Mouse (Mus musculus): ENCODE measurements at regions not wholly inside any gene's neighbourhood (a gene's known extent, or its start where the extent isn't known, plus 50 kb on each side); places are given as distances from the start of the nearest gene placed in this dataset.

DNA sequence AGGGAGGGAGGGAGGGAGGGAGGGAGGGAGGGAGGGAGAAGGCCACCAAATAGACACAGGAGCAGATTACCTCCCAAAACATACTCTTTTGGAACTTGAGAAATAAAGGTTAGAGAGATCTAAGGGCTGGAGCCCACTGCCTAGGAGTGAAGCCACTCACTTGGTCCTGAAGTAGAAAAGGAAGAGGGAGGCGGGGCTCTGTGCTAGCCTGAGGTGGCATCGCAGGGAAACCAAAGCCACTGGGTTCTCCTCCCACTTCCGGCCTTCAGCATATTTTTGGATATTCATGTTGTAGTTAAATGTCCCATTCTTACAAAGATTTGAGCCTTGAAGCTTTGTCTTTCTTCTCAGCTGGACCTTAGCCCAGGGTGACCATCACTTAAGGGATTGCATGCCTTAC is 147.6 kb downstream of the Rpl14 start:
- in situ Hi-C loops (cut with MboI, MseI): no loop called here

DNA sequence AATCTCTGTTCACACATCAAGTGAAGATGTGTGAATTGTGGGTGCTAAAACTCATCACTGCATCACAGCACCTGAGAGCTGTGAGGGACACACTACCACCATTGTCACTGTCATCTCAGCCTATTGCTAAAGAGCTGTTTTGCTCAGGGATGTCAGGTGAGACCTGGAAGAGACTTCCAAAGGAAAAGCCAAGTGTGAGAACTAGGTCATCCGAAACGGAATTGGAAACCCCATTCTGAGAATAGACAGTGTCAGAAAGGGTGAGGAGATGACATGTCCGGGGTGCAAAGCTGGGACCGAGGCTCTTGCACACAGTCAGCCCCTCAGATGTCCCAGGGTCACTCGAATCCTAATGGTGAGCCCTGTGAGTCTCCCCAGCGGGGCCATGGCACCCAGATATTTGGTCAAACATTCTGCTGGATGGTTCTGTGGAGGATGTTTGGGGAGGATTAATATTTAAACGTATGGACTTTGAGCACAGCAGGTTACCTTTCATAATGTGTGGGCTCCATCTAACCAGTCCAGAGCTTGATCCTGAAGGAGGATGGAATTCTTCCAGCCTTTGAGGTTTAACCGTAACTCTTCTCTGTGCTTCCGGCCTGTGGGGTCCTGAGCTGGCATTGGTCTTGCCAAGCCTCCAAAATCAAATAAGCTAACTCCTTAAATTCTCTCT is 150.3 kb downstream of the Rpl14 start:
- in situ Hi-C loops (cut with MboI, MseI): no loop called here

DNA sequence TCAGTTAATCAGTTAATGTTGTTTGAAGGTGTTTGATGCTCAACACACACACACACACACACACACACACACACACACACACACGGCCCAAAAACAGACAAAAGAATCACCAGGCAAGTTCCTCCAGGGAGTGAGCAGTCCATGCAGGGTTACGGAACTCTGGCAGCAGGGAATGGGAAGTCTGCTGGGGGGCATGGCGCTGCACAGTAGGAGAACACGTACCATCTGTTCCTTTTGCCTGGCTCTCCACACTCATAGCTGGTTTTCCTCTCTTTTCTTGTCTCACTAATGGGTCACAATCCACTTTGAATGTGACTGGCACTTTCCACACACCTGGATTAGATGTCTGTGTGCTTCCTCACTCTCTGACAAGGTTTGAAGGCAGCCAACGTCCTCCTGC is 151.8 kb downstream of the Rpl14 start:
- in situ Hi-C loops (cut with MboI, MseI): no loop called here

DNA sequence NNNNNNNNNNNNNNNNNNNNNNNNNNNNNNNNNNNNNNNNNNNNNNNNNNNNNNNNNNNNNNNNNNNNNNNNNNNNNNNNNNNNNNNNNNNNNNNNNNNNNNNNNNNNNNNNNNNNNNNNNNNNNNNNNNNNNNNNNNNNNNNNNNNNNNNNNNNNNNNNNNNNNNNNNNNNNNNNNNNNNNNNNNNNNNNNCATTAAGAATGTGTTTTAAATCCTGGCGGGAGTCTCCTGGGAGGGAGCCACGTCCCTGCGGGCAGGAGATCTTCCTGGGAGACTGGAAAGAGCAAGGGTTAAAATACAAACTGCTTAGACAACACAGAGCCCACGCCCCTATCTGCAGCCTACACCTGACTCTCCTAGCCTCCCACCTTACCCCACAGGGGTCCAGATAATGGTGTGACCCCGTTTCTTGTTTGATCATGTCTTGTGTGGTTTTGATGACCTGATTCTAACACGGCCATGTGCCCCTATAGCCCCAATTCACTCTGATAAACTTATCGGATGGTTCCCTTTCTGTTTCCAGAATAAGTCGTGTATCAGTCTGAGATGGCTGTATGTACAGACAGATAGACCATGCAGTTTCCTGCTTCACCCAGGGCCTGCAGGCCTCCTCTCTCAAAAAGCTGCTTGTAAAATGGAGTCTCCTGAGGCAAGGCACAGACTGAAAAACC is 160.8 kb downstream of the Rpl14 start:
- in situ Hi-C loops (cut with MboI, MseI): no loop called here

DNA sequence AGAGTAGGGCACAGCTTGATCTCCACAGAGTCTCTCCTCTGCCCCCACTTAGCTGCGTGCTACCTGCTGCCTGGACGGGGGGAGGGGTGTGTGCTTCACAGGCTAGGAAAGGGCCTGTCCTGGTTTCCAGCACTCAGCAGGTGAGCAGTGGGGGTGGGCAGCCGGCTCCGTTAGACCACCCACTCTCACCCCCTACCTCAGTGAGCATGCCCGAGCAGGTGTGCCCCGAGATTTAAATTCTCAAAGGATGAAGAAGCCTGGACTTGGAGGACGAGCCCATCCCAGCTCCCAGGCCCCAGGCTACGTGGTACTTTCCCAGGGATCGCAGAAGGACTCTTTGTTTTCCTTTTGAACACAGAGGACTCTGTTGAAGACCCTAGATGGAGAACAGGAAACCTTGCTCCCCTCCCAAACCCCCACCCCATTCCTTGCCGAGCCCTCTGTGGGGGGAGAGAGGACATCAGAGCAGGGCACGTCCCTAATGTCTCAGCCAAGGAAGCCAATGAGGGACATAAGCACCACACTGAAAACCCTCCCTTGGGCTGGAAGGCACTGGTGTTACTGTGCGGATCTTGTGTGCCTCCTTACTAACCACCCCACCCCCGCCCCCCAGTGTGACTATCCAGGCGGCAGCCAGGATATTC is 161.5 kb downstream of the Rpl14 start:
- in situ Hi-C loops (cut with MboI, MseI): no loop called here

DNA sequence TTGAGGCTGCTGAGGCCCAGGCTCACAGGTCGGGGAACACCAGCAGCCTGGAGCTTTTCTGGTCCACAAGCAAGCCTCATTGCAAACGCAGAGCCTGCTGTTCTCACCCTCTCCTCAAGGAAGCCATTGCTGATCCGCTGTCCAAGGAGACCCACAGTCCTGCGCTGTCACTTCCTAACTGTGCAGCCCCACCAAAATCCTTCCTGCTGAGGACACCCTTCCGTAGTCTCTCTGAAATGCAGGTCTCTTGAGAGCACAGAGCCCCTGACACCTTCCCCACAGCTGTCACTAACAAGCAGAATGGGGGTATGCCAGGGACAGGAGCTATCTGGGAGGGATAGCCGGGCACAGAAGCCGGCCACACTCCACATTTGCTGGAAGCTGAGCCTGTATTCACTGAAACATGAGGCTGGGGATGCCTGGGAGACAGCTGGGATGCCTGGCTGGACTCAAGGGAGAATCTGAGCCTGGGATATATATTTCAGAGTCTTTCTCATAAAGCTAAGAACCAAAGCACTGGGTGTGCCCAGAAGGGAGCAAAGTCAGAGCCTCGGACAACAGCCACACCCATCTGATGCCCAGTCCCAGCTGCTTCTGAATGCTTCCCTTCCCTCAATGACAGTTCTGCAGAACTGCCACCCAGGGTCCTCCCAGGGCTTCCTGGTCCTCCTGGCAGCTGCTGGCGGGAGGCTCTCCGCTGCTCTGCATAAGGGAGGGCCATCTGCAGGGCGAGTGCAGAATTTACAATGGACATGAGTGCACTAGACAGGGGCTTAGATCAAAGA is 162.6 kb downstream of the Rpl14 start:
- in situ Hi-C loops (cut with MboI, MseI): no loop called here

DNA sequence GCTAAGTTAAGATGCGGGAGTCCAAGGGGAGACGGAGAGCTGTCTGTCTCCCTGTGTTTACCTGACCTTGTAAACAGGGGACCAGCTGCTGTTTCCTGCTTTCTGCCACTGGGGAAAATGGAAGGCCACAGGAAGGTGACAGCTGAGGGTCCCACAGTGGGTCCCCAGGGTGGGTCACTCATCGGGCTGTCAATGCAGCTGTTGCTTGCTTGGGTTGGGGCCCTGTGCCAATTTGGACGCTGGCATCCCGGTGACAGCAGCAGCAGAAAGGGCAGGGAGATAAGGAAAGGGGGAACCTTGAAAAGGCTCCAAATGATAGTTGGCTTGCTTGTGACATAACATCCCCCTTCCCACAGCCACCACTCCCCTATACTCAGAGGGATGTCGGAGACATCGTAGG is 164.0 kb downstream of the Rpl14 start:
- in situ Hi-C loops (cut with MboI, MseI): no loop called here

DNA sequence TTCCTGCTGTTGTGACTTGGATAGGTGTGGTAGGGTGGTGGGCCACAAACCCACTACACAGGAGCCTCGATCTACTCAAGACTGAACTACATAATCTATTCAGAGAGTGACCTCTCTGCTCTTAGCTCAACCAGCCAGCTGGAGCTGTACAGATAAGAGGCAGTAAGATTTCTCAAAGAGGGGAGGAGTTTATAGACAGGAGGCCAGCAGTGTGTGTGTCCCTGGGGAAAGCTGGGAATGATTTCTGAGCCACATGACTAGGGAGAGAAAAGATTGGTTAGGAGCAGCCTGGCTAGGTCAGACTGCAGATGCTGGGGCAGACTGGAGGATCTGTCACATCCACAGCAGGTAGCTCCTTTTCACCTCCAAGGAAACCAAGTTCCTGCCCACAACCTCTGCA is 166.7 kb downstream of the Rpl14 start:
- in situ Hi-C loops (cut with MboI, MseI): no loop called here

DNA sequence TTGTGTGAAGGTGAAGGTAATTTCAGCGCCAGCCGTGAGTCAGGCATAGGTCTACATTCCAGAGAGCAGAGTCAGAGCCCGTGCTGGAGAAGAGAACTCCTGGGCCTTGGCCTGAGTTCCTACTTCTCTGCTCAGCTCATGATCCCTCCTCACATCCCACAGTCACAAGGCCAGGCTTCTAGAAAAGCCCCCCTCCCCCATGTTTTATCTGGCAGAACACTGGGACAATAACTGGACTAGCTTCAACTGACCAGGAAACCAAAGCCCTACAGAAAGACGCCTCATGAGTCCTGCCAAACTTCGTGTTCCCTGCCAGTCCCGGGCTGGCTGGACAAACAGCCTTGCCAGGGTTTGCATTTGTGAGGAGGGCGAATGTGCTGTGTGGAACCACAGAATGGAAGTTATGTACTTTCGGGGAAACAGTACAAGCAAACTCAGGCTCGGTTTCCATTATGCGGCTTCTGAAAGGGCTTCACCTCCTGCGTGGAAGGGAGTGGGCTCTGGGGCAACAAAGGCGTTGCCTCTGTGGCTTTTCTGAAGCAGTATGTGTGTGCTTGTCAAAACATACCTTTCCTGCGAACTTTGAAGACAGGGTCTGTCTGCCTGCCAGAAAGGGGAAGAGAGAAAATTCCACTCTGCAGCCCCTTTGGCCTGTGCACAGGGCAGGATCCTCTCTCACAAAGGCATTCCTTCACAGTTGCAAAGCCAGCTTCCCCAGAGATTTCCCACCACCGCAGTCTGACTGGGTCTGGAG is 168.1 kb downstream of the Rpl14 start:
- in situ Hi-C loops (cut with MboI, MseI): no loop called here

DNA sequence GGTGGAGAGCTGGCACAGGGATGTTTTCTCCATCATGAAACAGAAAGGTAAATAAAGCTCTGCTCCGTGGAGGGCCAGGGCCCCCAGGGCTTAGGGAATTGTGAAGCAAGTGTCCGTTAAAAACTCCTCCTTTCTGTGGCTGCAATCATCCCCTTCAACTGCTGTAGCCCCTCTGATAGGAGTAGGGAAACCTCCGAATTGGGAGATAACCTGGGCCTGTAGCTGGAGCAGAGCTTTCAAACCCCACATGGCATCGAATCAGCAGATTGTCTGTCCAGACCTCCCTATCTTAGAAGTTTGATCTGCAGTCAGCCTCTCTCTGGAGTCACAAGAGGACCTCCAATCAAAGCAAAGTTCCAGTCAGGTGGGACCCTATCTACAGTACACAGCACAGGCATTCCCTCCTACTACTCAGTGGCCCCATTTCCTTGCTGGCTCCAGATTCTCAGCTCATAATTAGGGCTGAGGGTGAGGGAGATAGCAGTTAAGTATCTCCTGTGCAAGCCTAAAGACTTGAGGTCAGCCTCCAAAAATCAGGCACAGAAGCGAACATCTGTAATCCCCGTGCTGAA is 168.8 kb downstream of the Rpl14 start:
- in situ Hi-C loops (cut with MboI, MseI): loop anchor here (5.0 kb wide), 1 partner anchor 92 kb away; no protein-coding TSS in a partner anchor

DNA sequence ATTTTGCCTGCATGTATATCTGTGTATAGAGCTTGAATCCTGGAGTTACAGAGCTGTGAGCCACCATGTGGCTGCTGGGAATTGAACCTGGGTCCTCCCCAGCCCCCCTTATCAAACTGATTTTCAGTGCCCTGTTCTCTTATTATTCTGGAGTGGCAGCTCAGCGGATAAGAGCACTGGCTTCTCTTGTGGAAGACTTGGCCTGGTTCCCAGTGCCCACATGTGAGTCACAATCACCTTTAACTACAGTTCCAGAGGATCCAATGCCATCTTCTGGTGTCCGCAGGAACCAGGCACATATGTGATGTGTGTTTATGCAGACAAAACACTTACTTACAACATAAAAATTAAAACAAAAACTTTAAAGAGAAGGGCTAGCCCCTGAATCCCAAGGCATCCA is 170.3 kb downstream of the Rpl14 start:
- in situ Hi-C loops (cut with MboI, MseI): loop anchor here (5.0 kb wide), 1 partner anchor 91 kb away; no protein-coding TSS in a partner anchor

DNA sequence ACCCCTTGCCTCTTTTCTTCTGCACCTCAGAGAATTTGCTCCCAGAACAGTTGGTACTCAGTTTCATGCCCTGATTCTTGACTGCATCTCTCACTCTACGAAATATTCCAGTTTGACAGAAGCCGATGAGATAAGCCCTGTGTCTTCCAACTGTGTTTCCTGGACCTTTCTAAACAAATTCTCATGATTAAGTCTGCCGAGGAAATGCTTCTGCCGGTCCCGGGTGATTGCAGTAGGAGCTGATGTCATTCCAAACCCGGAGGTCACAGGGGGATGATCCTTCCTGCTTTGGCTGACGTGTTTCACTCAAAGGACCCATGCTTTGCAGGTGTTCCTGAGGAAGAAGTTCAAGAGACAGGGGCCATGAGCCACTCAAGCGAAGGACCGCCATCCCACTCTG is 172.2 kb downstream of the Rpl14 start:
- in situ Hi-C loops (cut with MboI, MseI): loop anchor here (5.0 kb wide), 1 partner anchor 89 kb away; no protein-coding TSS in a partner anchor

DNA sequence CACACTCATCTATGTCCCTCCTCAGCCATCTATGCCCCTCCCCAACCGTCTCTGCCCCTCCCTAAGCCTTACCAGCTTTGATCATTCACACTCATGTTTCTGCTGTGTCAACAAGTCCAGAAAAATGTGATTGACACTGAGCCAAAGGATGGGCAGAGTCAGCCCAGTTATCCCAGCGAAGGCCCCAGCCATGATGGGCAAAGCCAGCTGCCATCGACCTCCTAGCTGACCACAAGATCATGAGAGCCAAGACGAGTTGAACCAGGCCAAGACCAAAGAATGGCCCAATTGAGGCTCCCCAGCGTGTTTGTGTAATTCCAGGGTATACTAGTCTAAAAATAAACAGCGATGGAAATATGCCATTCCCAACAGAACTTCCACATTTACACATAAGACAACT is 174.4 kb downstream of the Rpl14 start:
- in situ Hi-C loops (cut with MboI, MseI): no loop called here

DNA sequence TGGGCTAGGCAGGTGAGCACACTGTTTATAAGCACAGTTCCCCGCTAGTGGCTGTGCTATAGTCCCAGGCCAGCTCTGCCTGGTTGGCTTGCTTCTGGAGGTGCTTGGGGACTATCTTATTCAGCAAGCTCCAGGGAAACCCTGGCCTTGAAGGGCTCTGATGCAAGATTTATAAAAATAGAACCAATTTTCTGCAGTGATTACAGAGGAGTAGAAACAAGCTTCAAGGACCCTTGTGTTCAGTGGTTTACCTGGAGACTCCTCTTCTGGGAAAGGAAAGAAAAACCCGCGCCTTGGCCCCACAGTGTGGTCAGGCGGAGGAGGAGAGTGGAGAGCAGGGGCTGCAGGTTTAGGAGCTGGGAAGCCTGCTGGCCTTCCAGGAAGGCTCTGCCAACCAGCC is 178.2 kb upstream of the Ctnnb1 start:
- in situ Hi-C loops (cut with MboI, MseI): no loop called here

DNA sequence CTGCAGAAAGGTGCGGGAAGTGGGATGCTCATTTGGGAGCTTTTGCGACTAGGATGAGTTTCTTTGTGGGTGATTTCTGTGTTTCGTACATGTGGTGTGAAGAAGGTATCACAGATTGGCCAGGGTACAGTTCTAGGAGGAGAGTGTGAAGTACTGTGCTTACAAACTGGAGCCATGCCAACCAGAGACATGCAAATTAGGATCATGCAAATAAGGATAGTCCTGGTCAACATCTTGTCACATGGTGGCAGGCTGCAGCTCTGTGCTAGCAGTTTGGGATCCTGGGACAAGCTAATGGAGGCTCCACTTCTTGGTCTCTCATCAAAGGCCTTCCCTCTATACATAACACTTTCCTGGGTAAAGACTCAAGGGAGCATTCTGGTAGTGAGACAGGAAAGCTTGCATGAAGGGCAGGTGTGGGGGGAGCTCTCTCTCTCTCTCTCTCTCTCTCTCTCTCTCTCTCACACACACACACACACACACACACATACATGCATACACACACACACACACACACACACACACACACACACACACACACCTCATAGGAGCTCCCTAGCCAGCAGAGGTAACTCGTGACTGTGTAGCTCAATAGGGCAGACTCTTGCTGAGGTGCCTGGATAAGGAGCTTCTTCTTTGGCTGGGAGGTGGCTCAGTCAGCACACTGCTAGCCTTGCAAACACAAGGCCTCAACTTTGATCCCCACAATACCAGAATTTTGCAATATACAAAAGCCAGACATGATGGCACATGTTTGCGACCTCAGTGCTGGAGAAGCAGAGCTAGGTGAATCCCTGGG is 177.1 kb upstream of the Ctnnb1 start:
- in situ Hi-C loops (cut with MboI, MseI): no loop called here

DNA sequence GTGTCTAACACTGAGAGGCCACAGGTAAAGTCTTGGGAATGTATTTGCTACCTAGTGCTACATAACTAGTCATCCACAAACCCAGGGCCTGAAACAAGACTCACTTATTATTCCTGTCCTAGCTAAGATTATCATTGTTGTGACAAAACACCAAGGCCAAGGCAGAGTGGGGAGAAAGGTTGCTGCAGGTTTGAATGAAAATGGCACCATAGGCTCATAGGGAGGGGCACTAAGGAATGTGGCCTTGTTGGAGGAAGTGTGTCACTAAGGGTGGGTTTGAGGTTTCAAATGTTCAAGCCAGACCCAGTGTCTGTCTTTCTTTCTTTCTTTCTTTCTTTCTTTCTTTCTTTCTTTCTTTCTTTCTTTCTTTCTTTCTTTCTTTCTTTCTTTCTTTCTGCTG is 174.9 kb upstream of the Ctnnb1 start:
- in situ Hi-C loops (cut with MboI, MseI): no loop called here

DNA sequence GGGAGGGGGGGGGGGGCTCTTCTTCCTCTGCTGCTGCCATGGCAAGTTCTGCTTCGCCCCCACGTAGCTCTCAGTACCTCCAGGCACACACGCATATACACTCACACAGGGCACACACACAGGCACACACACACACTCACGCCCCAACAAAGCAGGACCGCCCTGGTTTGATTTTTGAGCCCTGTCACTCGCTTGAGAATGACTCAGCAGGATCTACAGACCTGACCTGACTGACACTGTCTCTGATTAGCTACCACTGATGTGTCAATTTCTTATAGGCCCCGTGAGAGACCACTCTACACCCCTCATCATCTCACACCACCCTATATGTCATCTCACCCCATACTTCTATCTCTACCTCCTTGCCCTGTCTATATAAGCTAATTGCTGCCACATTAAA is 173.5 kb upstream of the Ctnnb1 start:
- in situ Hi-C loops (cut with MboI, MseI): no loop called here

DNA sequence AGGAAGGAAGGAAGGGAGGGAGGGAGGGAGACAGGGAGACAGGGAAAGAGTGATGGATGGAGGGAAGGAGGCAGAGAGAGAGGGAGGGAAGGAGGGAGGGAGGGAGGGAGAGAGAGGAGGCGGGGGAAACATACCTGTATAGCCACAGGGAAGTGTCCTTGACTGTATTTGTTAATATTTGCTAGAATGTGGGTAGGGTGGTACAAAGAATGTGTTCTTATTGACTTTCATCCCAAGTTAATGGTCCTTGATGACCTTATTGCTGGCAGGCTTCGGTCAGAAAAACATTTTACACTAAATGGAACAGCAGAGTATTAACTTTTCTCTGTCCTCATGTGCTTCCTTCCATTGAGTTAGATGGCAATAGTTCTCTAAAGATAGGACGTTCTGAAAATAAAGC is 171.0 kb upstream of the Ctnnb1 start:
- in situ Hi-C loops (cut with MboI, MseI): no loop called here

DNA sequence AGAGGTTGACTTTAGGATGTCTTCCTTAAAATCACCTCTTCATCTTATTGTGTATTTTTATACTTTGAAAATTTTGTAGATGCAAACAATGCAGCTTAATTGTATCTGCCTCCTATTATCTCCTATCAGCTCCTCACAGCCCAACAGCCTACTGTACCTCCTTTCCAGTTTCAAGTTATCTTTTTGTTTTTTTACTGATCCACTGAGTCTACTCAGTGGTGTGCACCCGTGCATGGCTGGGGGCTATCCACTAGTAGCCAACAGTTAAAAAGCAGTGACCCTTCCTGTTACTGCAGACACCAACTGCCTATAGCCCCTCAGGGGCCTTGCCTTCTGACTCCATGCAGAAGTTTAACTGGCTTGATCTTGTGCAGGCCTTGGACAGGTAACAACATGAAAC is 170.4 kb upstream of the Ctnnb1 start:
- in situ Hi-C loops (cut with MboI, MseI): no loop called here

DNA sequence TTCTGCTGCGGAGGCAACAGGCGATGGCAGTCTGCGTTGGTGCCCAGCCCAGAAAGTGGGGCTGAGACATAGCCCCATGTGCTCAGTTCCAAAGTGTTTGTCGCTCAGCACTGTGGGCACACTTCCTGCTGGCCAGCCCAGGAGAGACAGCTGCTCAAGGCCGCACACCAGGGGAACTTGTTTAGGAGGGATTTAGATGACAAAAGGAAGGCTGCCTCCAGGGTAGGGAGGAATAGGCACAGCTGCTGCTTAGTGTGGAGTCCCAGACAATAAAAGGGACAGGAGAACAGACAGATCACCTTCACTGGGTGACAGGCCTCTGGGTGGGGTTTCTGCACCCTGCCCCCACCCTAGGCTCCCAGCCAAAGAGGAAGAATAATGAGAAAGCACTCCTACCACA is 169.2 kb upstream of the Ctnnb1 start:
- in situ Hi-C loops (cut with MboI, MseI): no loop called here
